Mouse (Mus musculus): ENCODE results near the gene Eri2. TPM values are rescaled to one million over a fixed set of nuclear protein-coding genes. Genes with fewer than 3 reads are reported as not detected.

The Eri2 gene
- polyA plus RNA-seq (2016; fragmentation: Nextera tagmentation; extraction: Ambion mirVana), result 16.6 and 16.9 TPM in 2 replicates

- H3K4me2 ChIP-seq, result peak within 1 kb of the TSS; percentile 86
- WGBS (ENCODE audit: insufficient replicate concordance), result under 1% methylated on average over 53 of the region's 53 CpGs
- peak within 1 kb of the TSS; percentile 83 for H3K27ac ChIP-seq
- peak within 1 kb of the TSS; percentile 90 for H3K9ac ChIP-seq
- peak; percentile 98 for ATAC-seq
- H3K9me3 ChIP-seq (replicated peaks), result no peaks in the 10 kb centered on the region
- no peaks in the 10 kb centered on the region for H3K27me3 ChIP-seq (replicated peaks)
- peak within 1 kb of the TSS; percentile 86 for H3K4me3 ChIP-seq
- H3K36me3 ChIP-seq, result peaks cover 34% of the 10 kb centered on the region
- peaks cover 21% of the 10 kb centered on the region for H3K4me1 ChIP-seq
Measured at GRCm38 (mm10) chr7:119793586-119794250, at the start of gene Eri2, which contains the start of gene Rexo5. Eri2 (minus strand) TSS chr7:119794058. Rexo5 (plus strand) TSS chr7:119794006.

- H3K36me3 ChIP-seq, result peaks cover 42% of the 10 kb centered on the region
- no peak overlapping the region for H3K4me2 ChIP-seq
- no peak for ATAC-seq
- H3K9me3 ChIP-seq (replicated peaks), result no peaks in the 10 kb centered on the region
- H3K27me3 ChIP-seq (replicated peaks), result no peaks in the 10 kb centered on the region
- H3K4me1 ChIP-seq, result peaks cover 9% of the 10 kb centered on the region
- no peak overlapping the region for H3K9ac ChIP-seq
- no peak overlapping the region for H3K4me3 ChIP-seq
- 89% methylated on average over 4 of the region's 4 CpGs for WGBS (ENCODE audit: insufficient replicate concordance)
- no peak overlapping the region for H3K27ac ChIP-seq
Measured at GRCm38 (mm10) chr7:119841820-119842449, 48.1 kb upstream of the Eri2 start.

- Histone ChIP-seq H3K27ac (no peak overlapping the region), H3K4me1 (no peaks in the 10 kb centered on the region; the same call in 1 of the 2 replicates), H3K4me3 (no peak overlapping the region), H3K9me3 (replicated peaks) (no peaks in the 10 kb centered on the region), H3K4me2 (no peak overlapping the region), H3K27me3 (replicated peaks) (no peaks in the 10 kb centered on the region), H3K9ac (no peak overlapping the region), H3K36me3 (peaks cover 39% of the 10 kb centered on the region)
- no peak for ATAC-seq
- 81% methylated on average over 4 of the region's 4 CpGs for WGBS (ENCODE audit: insufficient replicate concordance)
Measured at GRCm38 (mm10) chr7:119835996-119836777, 42.3 kb upstream of the Eri2 start.

GRCm38 (mm10) chr7:119835371-119835770 lies 41.5 kb upstream of the Eri2 start:
- no peaks in the 10 kb centered on the region for H3K27me3 ChIP-seq (replicated peaks)
- WGBS (ENCODE audit: insufficient replicate concordance), result 85% methylated on average over 1 of the region's 1 CpGs
- H3K9ac ChIP-seq, result no peak overlapping the region
- no peak overlapping the region for H3K27ac ChIP-seq
- H3K9me3 ChIP-seq (replicated peaks), result no peaks in the 10 kb centered on the region
- H3K4me2 ChIP-seq, result no peak overlapping the region
- H3K4me3 ChIP-seq, result no peak overlapping the region
- no peak for ATAC-seq
- peaks cover 38% of the 10 kb centered on the region for H3K36me3 ChIP-seq
- no peaks in the 10 kb centered on the region; the same call in 1 of the 2 replicates for H3K4me1 ChIP-seq

GRCm38 (mm10) chr7:119808723-119809122 lies 14.9 kb upstream of the Eri2 start:
- Histone ChIP-seq H3K4me3 (no peak overlapping the region), H3K36me3 (peaks cover 82% of the 10 kb centered on the region), H3K4me1 (no peaks in the 10 kb centered on the region), H3K9ac (no peak overlapping the region), H3K4me2 (no peak overlapping the region), H3K9me3 (replicated peaks) (no peaks in the 10 kb centered on the region), H3K27ac (no peak overlapping the region), H3K27me3 (replicated peaks) (no peaks in the 10 kb centered on the region)
- WGBS (ENCODE audit: insufficient replicate concordance), result 82% methylated on average over 3 of the region's 3 CpGs
- ATAC-seq, result no peak

GRCm38 (mm10) chr7:119807396-119807795 lies 13.5 kb upstream of the Eri2 start:
- Histone ChIP-seq H3K4me1 (no peaks in the 10 kb centered on the region), H3K9me3 (replicated peaks) (no peaks in the 10 kb centered on the region)
- WGBS (ENCODE audit: insufficient replicate concordance), result 84% methylated on average over 5 of the region's 5 CpGs

GRCm38 (mm10) chr7:119800991-119801390 lies 7.1 kb upstream of the Eri2 start:
- Histone ChIP-seq H3K27me3 (replicated peaks) (no peaks in the 10 kb centered on the region), H3K27ac (no peak overlapping the region), H3K9me3 (replicated peaks) (no peaks in the 10 kb centered on the region), H3K4me3 (no peak overlapping the region), H3K9ac (no peak overlapping the region), H3K4me2 (no peak overlapping the region), H3K36me3 (peaks cover 27% of the 10 kb centered on the region), H3K4me1 (no peaks in the 10 kb centered on the region)
- WGBS (ENCODE audit: insufficient replicate concordance), result 70% methylated on average over 3 of the region's 3 CpGs
- ATAC-seq, result no peak

More at GRCm38 (mm10) chr7:119807396-119807795, 13.5 kb upstream of the Eri2 start:
- no peak for ATAC-seq
- no peak overlapping the region for H3K4me3 ChIP-seq
- H3K4me2 ChIP-seq, result no peak overlapping the region
- peaks cover 71% of the 10 kb centered on the region for H3K36me3 ChIP-seq
- no peaks in the 10 kb centered on the region for H3K27me3 ChIP-seq (replicated peaks)
- H3K27ac ChIP-seq, result no peak overlapping the region
- no peak overlapping the region for H3K9ac ChIP-seq

- Histone ChIP-seq H3K27me3 (replicated peaks) (no peaks in the 10 kb centered on the region), H3K27ac (no peak overlapping the region), H3K4me2 (no peak overlapping the region), H3K36me3 (peaks cover 25% of the 10 kb centered on the region), H3K9ac (no peak overlapping the region), H3K4me1 (no peaks in the 10 kb centered on the region), H3K4me3 (no peak overlapping the region), H3K9me3 (replicated peaks) (no peaks in the 10 kb centered on the region)
- WGBS (ENCODE audit: insufficient replicate concordance), result 87% methylated on average over 3 of the region's 3 CpGs
- ATAC-seq, result no peak
Measured at GRCm38 (mm10) chr7:119800488-119800887, 6.6 kb upstream of the Eri2 start.

- peak overlapping the region; percentile 67; the same call in 1 of the 2 replicates for H3K27ac ChIP-seq
- ATAC-seq, result peak; percentile 50; the same call in 1 of the 2 replicates
Measured at GRCm38 (mm10) chr7:119795311-119795710, 1.5 kb upstream of the Eri2 start.

GRCm38 (mm10) chr7:119794251-119794638 lies 387 bp upstream of the Eri2 start:
- Histone ChIP-seq H3K9ac (peak overlapping the region; percentile 90), H3K4me2 (peak overlapping the region; percentile 86), H3K4me1 (peaks cover 21% of the 10 kb centered on the region), H3K27me3 (replicated peaks) (no peaks in the 10 kb centered on the region), H3K36me3 (peaks cover 29% of the 10 kb centered on the region), H3K9me3 (replicated peaks) (no peaks in the 10 kb centered on the region), H3K27ac (peak overlapping the region; percentile 83), H3K4me3 (peak overlapping the region; percentile 86)
- peak; percentile 73 for ATAC-seq
- under 1% methylated on average over 21 of the region's 21 CpGs for WGBS (ENCODE audit: insufficient replicate concordance)

More at GRCm38 (mm10) chr7:119795311-119795710, 1.5 kb upstream of the Eri2 start:
- peaks cover 21% of the 10 kb centered on the region for H3K4me1 ChIP-seq
- no peaks in the 10 kb centered on the region for H3K27me3 ChIP-seq (replicated peaks)
- H3K9me3 ChIP-seq (replicated peaks), result no peaks in the 10 kb centered on the region
- H3K9ac ChIP-seq, result peak overlapping the region; percentile 51
- H3K4me3 ChIP-seq, result peak overlapping the region; percentile 86
- H3K4me2 ChIP-seq, result peak overlapping the region; percentile 86
- H3K36me3 ChIP-seq, result peaks cover 23% of the 10 kb centered on the region

GRCm38 (mm10) chr7:119789024-119789423 lies 4.8 kb downstream of the Eri2 start:
- no peak overlapping the region for H3K4me3 ChIP-seq
- peaks cover 28% of the 10 kb centered on the region for H3K4me1 ChIP-seq
- no peak overlapping the region for H3K4me2 ChIP-seq
- H3K36me3 ChIP-seq, result peaks cover 70% of the 10 kb centered on the region
- no peaks in the 10 kb centered on the region for H3K9me3 ChIP-seq (replicated peaks)
- no peaks in the 10 kb centered on the region for H3K27me3 ChIP-seq (replicated peaks)
- no peak overlapping the region for H3K27ac ChIP-seq
- no peak for ATAC-seq
- no peak overlapping the region for H3K9ac ChIP-seq
- WGBS (ENCODE audit: insufficient replicate concordance), result 86% methylated on average over 3 of the region's 3 CpGs

- no peak overlapping the region for H3K9ac ChIP-seq
- peak; percentile 99 for ATAC-seq
- 24% methylated on average over 5 of the region's 5 CpGs for WGBS (ENCODE audit: insufficient replicate concordance)
- peaks cover 60% of the 10 kb centered on the region for H3K36me3 ChIP-seq
- H3K4me2 ChIP-seq, result peak overlapping the region; percentile 49
- H3K4me3 ChIP-seq, result no peak overlapping the region
- peak overlapping the region; percentile 77 for H3K27ac ChIP-seq
- peaks cover 21% of the 10 kb centered on the region for H3K4me1 ChIP-seq
- no peaks in the 10 kb centered on the region for H3K27me3 ChIP-seq (replicated peaks)
- no peaks in the 10 kb centered on the region for H3K9me3 ChIP-seq (replicated peaks)
Measured at GRCm38 (mm10) chr7:119784908-119785307, 8.9 kb downstream of the Eri2 start.

All from liver, embryonic 12.5 days (tissue).